Mouse (Mus musculus): ENCODE measurements around the gene Zfp940. TPM values are rescaled to one million over a fixed set of nuclear protein-coding genes. Genes with fewer than 3 reads are reported as not detected.
A peak's percentile ranks its signal among the peaks of the same experiment; 100 is the strongest.
"Not testable (repeated sequence)": the region's sequence is repeated elsewhere in the genome, so short reads cannot be mapped to it uniquely, and the experiment has no call there.

Gene Zfp940
- polyA plus RNA-seq, 2 experiments, result 3.7 to 6.1 TPM

DNA sequence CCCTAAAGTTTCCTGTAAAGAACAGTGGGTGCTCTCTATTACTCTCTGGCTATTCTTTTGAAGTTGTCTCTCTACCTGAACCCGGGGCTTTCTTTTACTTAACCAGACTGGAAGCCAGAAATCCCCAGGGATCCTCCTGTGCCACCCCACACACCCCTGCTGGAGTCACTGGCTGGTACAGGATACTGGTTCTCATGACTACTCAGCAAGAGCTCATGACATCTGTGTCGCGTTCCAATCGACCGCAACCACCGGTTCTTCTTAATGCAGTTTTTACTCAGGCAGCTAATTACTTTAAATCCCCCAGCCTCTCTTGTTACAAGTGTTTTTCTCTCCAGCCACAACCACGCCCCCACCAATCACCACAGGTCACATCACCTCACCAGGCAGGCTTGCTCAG is 26.6 kb upstream of the Zfp940 start:
- WGBS, result 35% methylated on average over 7 of the region's 7 CpGs
- no peak overlapping the region for H3K4me3 ChIP-seq (replicated peaks; ENCODE audit: low read length)
- peaks cover 17% of the 10 kb centered on the region for H3K9me3 ChIP-seq (ENCODE audit: control insufficient read depth, low read length)
- no peak overlapping the region for H3K27ac ChIP-seq (replicated peaks; ENCODE audit: low read depth, low read length)
- no peak overlapping the region for H3K4me2 ChIP-seq (replicated peaks; ENCODE audit: low read depth, low read length, severe bottlenecking)
- H3K9ac ChIP-seq (ENCODE audit: low read depth, low read length, severe bottlenecking), result no peak overlapping the region
- H3K4me1 ChIP-seq (ENCODE audit: control insufficient read depth, insufficient read depth, low read length), result no peaks in the 10 kb centered on the region
- H3K27me3 ChIP-seq (ENCODE audit: control insufficient read depth, insufficient read depth, low read length), result no peaks in the 10 kb centered on the region
- no peak for ATAC-seq (ENCODE audit: low FRiP score, low read depth)
- peaks cover 8% of the 10 kb centered on the region for H3K36me3 ChIP-seq (ENCODE audit: control insufficient read depth, insufficient read depth, low read length)
- DNase-seq (ENCODE audit: low spot score), result no peak
- TF ChIP-seq POLR2A (IDR thresholded peaks at IDR 0.05; ENCODE audit: borderline replicate concordance, extremely low read depth, insufficient read depth, insufficient read length), result no peak

DNA sequence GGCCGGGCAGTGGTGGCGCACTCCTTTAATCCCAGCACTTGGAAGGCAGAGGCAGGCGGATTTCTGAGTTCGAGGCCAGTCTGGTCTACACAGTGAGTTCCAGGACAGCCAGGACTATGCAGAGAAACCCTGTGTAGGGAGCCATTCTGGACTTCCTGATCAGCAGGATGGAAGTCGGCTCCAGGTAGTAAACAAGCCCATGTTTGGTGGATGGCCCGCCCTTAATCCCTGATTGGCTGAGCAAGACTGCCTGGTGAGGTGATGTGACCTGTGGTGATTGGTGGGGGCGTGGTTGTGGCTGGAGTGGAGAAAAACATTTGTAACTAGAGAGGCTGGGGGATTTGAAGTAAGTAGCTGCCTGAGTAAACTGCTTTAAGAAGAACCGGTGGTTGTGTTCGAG is 24.1 kb upstream of the Zfp940 start:
- H3K4me1 ChIP-seq (ENCODE audit: control insufficient read depth, insufficient read depth, low read length); ATAC-seq (ENCODE audit: low FRiP score, low read depth); H3K27me3 ChIP-seq (ENCODE audit: control insufficient read depth, insufficient read depth, low read length); H3K9ac ChIP-seq (ENCODE audit: low read depth, low read length, severe bottlenecking); H3K4me2 ChIP-seq (replicated peaks; ENCODE audit: low read depth, low read length, severe bottlenecking); DNase-seq (ENCODE audit: low spot score); H3K4me3 ChIP-seq (replicated peaks; ENCODE audit: low read length); H3K27ac ChIP-seq (replicated peaks; ENCODE audit: low read depth, low read length): not testable (repeated sequence)
- H3K36me3 ChIP-seq (ENCODE audit: control insufficient read depth, insufficient read depth, low read length), result peaks cover 21% of the 10 kb centered on the region
- WGBS, result 89% methylated on average over 9 of the region's 9 CpGs
- H3K9me3 ChIP-seq (ENCODE audit: control insufficient read depth, low read length), result peaks cover 28% of the 10 kb centered on the region

GRCm38 (mm10) chr7:29874256-29874655 is 20.8 kb upstream of the Zfp940 start:
- H3K4me3 ChIP-seq (replicated peaks; ENCODE audit: low read length), result no peak overlapping the region
- peaks cover 28% of the 10 kb centered on the region for H3K9me3 ChIP-seq (ENCODE audit: control insufficient read depth, low read length)
- no peak overlapping the region for H3K4me2 ChIP-seq (replicated peaks; ENCODE audit: low read depth, low read length, severe bottlenecking)
- no peak overlapping the region for H3K27ac ChIP-seq (replicated peaks; ENCODE audit: low read depth, low read length)
- WGBS, result 96% methylated on average over 10 of the region's 10 CpGs
- ATAC-seq (ENCODE audit: low FRiP score, low read depth) (no peak), DNase-seq (ENCODE audit: low spot score) (no peak)
- no peak overlapping the region for H3K9ac ChIP-seq (ENCODE audit: low read depth, low read length, severe bottlenecking)
- TF ChIP-seq POLR2A (IDR thresholded peaks at IDR 0.05; ENCODE audit: borderline replicate concordance, extremely low read depth, insufficient read depth, insufficient read length), result no peak
- H3K36me3 ChIP-seq (ENCODE audit: control insufficient read depth, insufficient read depth, low read length), result peaks cover 22% of the 10 kb centered on the region
- no peaks in the 10 kb centered on the region for H3K27me3 ChIP-seq (ENCODE audit: control insufficient read depth, insufficient read depth, low read length)
- H3K4me1 ChIP-seq (ENCODE audit: control insufficient read depth, insufficient read depth, low read length), result no peaks in the 10 kb centered on the region

- WGBS, result 86% methylated on average over 7 of the region's 7 CpGs
- Histone ChIP-seq H3K9me3 (ENCODE audit: control insufficient read depth, low read length) (no peaks in the 10 kb centered on the region), H3K36me3 (ENCODE audit: control insufficient read depth, insufficient read depth, low read length) (peaks cover 7% of the 10 kb centered on the region; the same call in 1 of the 2 replicates), H3K27ac (replicated peaks; ENCODE audit: low read depth, low read length) (no peak overlapping the region), H3K4me2 (replicated peaks; ENCODE audit: low read depth, low read length, severe bottlenecking) (no peak overlapping the region), H3K4me1 (ENCODE audit: control insufficient read depth, insufficient read depth, low read length) (peaks cover 6% of the 10 kb centered on the region), H3K27me3 (ENCODE audit: control insufficient read depth, insufficient read depth, low read length) (no peaks in the 10 kb centered on the region), H3K9ac (ENCODE audit: low read depth, low read length, severe bottlenecking) (no peak overlapping the region), H3K4me3 (replicated peaks; ENCODE audit: low read length) (no peak overlapping the region)
- DNase-seq (ENCODE audit: low spot score) (no peak), ATAC-seq (ENCODE audit: low FRiP score, low read depth) (no peak)
- TF ChIP-seq POLR2A (IDR thresholded peaks at IDR 0.05; ENCODE audit: borderline replicate concordance, extremely low read depth, insufficient read depth, insufficient read length), result no peak
These were observed 8.2 kb upstream of the Zfp940 start for GRCm38 (mm10) chr7:29861660-29862059.

DNA sequence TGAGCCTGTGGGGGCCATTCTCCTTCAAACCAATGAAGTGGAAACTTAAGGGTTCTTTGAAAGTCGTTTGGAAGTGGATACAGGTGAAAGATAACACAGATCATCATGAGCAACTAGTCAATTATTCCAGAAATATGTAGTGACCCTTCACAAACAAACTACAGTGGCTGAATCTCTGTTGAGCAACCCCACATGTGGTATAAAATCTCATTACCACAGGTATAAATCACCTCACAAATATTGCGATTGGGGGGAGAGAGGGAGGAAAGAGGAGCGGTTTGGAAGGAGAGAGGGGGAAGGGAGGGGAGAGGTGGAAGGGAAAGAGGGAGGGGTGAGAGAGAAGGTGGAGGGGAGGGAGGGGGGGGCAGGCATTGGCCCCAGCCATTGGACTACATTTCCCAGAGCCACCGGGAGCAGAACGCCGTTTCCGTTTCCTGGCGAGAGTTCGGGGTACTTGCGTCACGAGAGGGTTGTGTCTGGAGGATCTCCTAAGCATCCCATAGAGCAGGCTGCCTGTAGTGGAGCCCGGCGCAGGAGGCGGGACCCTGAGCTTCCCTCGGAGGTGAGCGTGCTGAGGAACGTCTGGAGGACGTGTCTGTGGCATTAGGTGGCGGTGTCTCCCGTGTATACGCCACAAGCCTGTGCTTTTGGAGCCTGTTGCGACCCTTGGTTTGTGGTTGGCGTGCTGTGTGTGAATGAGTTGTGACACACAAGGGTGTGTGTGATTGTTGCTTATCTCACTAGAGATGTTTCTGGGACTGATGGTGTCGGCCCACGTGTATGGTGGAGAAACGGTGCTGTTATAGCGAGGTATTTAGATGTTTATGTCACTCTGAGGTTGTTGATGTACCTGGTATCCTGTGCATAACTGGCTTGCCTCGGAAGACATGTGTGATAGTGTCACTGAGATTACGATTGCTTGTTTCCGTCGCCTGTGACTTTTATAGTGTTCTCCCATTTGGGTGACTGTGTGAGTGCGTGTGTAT is 6.4 kb upstream of the Zfp940 start, which contains the start of gene Zfp420:
Zfp420 (plus strand) TSS at position 448 of the 986 bp plus-strand sequence.
- Histone ChIP-seq H3K4me3 (replicated peaks; ENCODE audit: low read length) (peak within 1 kb of the TSS; percentile 53), H3K27ac (replicated peaks; ENCODE audit: low read depth, low read length) (no peak within 1 kb of the TSS), H3K36me3 (ENCODE audit: control insufficient read depth, insufficient read depth, low read length) (peaks cover 4% of the 10 kb centered on the region; the same call in 1 of the 2 replicates), H3K27me3 (ENCODE audit: control insufficient read depth, insufficient read depth, low read length) (no peaks in the 10 kb centered on the region), H3K4me1 (ENCODE audit: control insufficient read depth, insufficient read depth, low read length) (peaks cover 6% of the 10 kb centered on the region), H3K9ac (ENCODE audit: low read depth, low read length, severe bottlenecking) (peak within 1 kb of the TSS; percentile 68), H3K4me2 (replicated peaks; ENCODE audit: low read depth, low read length, severe bottlenecking) (peak within 1 kb of the TSS; percentile 80), H3K9me3 (ENCODE audit: control insufficient read depth, low read length) (no peaks in the 10 kb centered on the region)
- DNase-seq (ENCODE audit: low spot score) (peak; percentile 95), ATAC-seq (ENCODE audit: low FRiP score, low read depth) (peak; percentile 98)
- 6% methylated on average over 29 of the region's 32 CpGs for WGBS
- peak; percentile 75; the same call in 1 of the 2 replicates for TF ChIP-seq POLR2A (IDR thresholded peaks at IDR 0.05; ENCODE audit: borderline replicate concordance, extremely low read depth, insufficient read depth, insufficient read length)
